Mouse (Mus musculus): ENCODE data around the gene Eps15l1.

- no peak for TF ChIP-seq TAL1 (IDR thresholded peaks at IDR 0.05; ENCODE audit: low read length)
- TF ChIP-seq GATA1 (IDR thresholded peaks at IDR 0.05; ENCODE audit: low read length): no peak
Observed at GRCm38 (mm10) chr8:72401381-72401780, 19.9 kb downstream of the Eps15l1 start.

Measured in erythroblast, embryonic 14.5 days (primary cell).